Mouse (Mus musculus): Measurements from ENCODE around the gene Atrn.

The Atrn gene

GRCm38 (mm10) chr2:131040854-131041825 is 134.8 kb downstream of the Atrn start:
- no peak for DNase-seq (ENCODE audit: low spot score)

GRCm38 (mm10) chr2:131042988-131043387 is 136.7 kb downstream of the Atrn start, which contains the start of gene Gfra4:
Gene Gfra4, minus strand, starts transcription at chr2:131043088.
- no peak for DNase-seq (ENCODE audit: low spot score)

GRCm38 (mm10) chr2:131044354-131044852 is 138.1 kb downstream of the Atrn start:
- DNase-seq (ENCODE audit: low spot score): no peak

GRCm38 (mm10) chr2:131044989-131045720 is 138.9 kb downstream of the Atrn start:
- DNase-seq (ENCODE audit: low spot score): no peak

- no peak for DNase-seq (ENCODE audit: low spot score)
Measured at GRCm38 (mm10) chr2:131046025-131046424, 139.7 kb downstream of the Atrn start.

GRCm38 (mm10) chr2:131052043-131052442 is 145.7 kb downstream of the Atrn start:
- peak; percentile 28 for DNase-seq (ENCODE audit: low spot score)

GRCm38 (mm10) chr2:131052862-131053418 is 146.6 kb downstream of the Atrn start:
- no peak for DNase-seq (ENCODE audit: low spot score)

- DNase-seq (ENCODE audit: low spot score): no peak
Measured at GRCm38 (mm10) chr2:131053851-131054645, 147.8 kb downstream of the Atrn start.

GRCm38 (mm10) chr2:131054646-131055264 is 148.5 kb downstream of the Atrn start:
- no peak for DNase-seq (ENCODE audit: low spot score)

- peak; percentile 60 for DNase-seq (ENCODE audit: low spot score)
Measured at GRCm38 (mm10) chr2:131055631-131056030, 149.3 kb downstream of the Atrn start.

- DNase-seq (ENCODE audit: low spot score): no peak
Measured at GRCm38 (mm10) chr2:131056191-131056590, 149.9 kb downstream of the Atrn start.

GRCm38 (mm10) chr2:131058672-131059071 is 152.4 kb downstream of the Atrn start:
- DNase-seq (ENCODE audit: low spot score): no peak

- DNase-seq (ENCODE audit: low spot score): no peak
Measured at GRCm38 (mm10) chr2:131059377-131059776, 153.1 kb downstream of the Atrn start.

GRCm38 (mm10) chr2:131059781-131060540 is 153.7 kb downstream of the Atrn start:
- no peak for DNase-seq (ENCODE audit: low spot score)

- no peak for DNase-seq (ENCODE audit: low spot score)
Measured at GRCm38 (mm10) chr2:131060784-131061183, 154.5 kb downstream of the Atrn start.

- no peak for DNase-seq (ENCODE audit: low spot score)
Measured at GRCm38 (mm10) chr2:131061607-131062006, 155.3 kb downstream of the Atrn start.

GRCm38 (mm10) chr2:131063404-131063864 is 157.1 kb downstream of the Atrn start, which contains the start of gene Adam33:
Gene Adam33, minus strand, starts transcription at chr2:131063814.
- DNase-seq (ENCODE audit: low spot score): no peak

- no peak for DNase-seq (ENCODE audit: low spot score)
Measured at GRCm38 (mm10) chr2:131066342-131066741, 160.0 kb downstream of the Atrn start.

GRCm38 (mm10) chr2:131067481-131067880 is 161.2 kb downstream of the Atrn start:
- no peak for DNase-seq (ENCODE audit: low spot score)

- DNase-seq (ENCODE audit: low spot score): no peak
Measured at GRCm38 (mm10) chr2:131072536-131072935, 166.2 kb downstream of the Atrn start.

All from spleen, adult 12 weeks (tissue).